Comparison of ENCODE assay signal across 7 mouse cellular contexts in genomic region chr19:45997365-45997764, GRCm38 (mm10). TPM values are rescaled to one million over a fixed set of nuclear protein-coding genes. Genes with fewer than 3 reads are reported as not detected.
A peak's percentile ranks its signal among the peaks of the same experiment; 100 is the strongest.
DNase-seq lines count a peak whose midpoint lies in the region; ATAC-seq and TF ChIP-seq lines count a peak whose summit lies in the region.

No protein-coding gene starts in this region.

- H3K4me1 ChIP-seq in spleen, adult 2 months (ENCODE audit: control insufficient read depth, insufficient read depth, insufficient read length), result peaks cover 2% of the 10 kb centered on the region; the same call in 1 of the 2 replicates
- peaks cover 4% of the 10 kb centered on the region; the same call in 1 of the 2 replicates for H3K4me1 ChIP-seq in embryonic facial prominence, embryonic 15.5 days
- 0 out of 2 replicates have a peak, but pooled peaks cover 3% of the 10 kb centered on the region for H3K4me1 ChIP-seq in limb, embryonic 14.5 days (ENCODE audit: control insufficient read depth, insufficient read depth, low read length)
- H3K4me1 ChIP-seq in stomach, postnatal 0 days (replicated peaks; ENCODE audit: control insufficient read depth, insufficient read depth), result 0 out of 2 replicates have a peak, but pooled peaks cover 4% of the 10 kb centered on the region

- H3K36me3 ChIP-seq in spleen, adult 2 months (ENCODE audit: control insufficient read depth, insufficient read depth, low read length), result no peaks in the 10 kb centered on the region
- peaks cover 7% of the 10 kb centered on the region; the same call in 1 of the 2 replicates for H3K36me3 ChIP-seq in embryonic facial prominence, embryonic 15.5 days
- no peaks in the 10 kb centered on the region for H3K36me3 ChIP-seq in limb, embryonic 14.5 days (ENCODE audit: control insufficient read depth, insufficient read depth, low read length)
- H3K36me3 ChIP-seq in stomach, postnatal 0 days (ENCODE audit: control insufficient read depth, insufficient read depth, low read length), result no peaks in the 10 kb centered on the region

- no peaks in the 10 kb centered on the region for H3K9me3 ChIP-seq in embryonic facial prominence, embryonic 15.5 days (replicated peaks)
- H3K9me3 ChIP-seq in limb, embryonic 14.5 days (ENCODE audit: control insufficient read depth, low read length), result peaks cover 8% of the 10 kb centered on the region
- no peaks in the 10 kb centered on the region for H3K9me3 ChIP-seq in stomach, postnatal 0 days (ENCODE audit: control insufficient read depth, low read length)

- ATAC-seq in embryonic facial prominence, embryonic 15.5 days (ENCODE audit: insufficient number of reproducible peaks, low FRiP score, low TSS enrichment, low read depth), result no peak
- no peak for ATAC-seq in limb, embryonic 14.5 days (ENCODE audit: low FRiP score, low read depth)
- no peak for ATAC-seq in stomach, postnatal 0 days (ENCODE audit: low FRiP score, low TSS enrichment)
- ATAC-seq in monocyte, adult 5-6 weeks (replicated peaks; ENCODE audit: insufficient number of reproducible peaks, low FRiP score, low TSS enrichment, poor library complexity, severe bottlenecking), result no peak

- H3K27me3 ChIP-seq in spleen, adult 2 months (ENCODE audit: control insufficient read depth, insufficient read depth, low read length), result no peaks in the 10 kb centered on the region
- no peaks in the 10 kb centered on the region for H3K27me3 ChIP-seq in embryonic facial prominence, embryonic 15.5 days
- no peaks in the 10 kb centered on the region for H3K27me3 ChIP-seq in limb, embryonic 14.5 days (ENCODE audit: control insufficient read depth, insufficient read depth, low read length)
- H3K27me3 ChIP-seq in stomach, postnatal 0 days (ENCODE audit: control insufficient read depth, insufficient read depth, low read length), result no peaks in the 10 kb centered on the region

- H3K4me3 ChIP-seq in spleen, adult 2 months (ENCODE audit: extremely low read depth, insufficient read depth, insufficient read length), result 0 out of 2 replicates have a peak overlapping the region, but pooled peaks have one; percentile 14
- peak overlapping the region; percentile 95 for H3K4me3 ChIP-seq in embryonic facial prominence, embryonic 15.5 days (replicated peaks)
- peak overlapping the region; percentile 93 for H3K4me3 ChIP-seq in limb, embryonic 14.5 days (replicated peaks; ENCODE audit: low read length)
- peak overlapping the region; percentile 87 for H3K4me3 ChIP-seq in stomach, postnatal 0 days (ENCODE audit: low read depth, low read length)

- H3K4me2 ChIP-seq in embryonic facial prominence, embryonic 15.5 days (replicated peaks), result peak overlapping the region; percentile 52
- H3K4me2 ChIP-seq in limb, embryonic 14.5 days (replicated peaks; ENCODE audit: low read depth, low read length, severe bottlenecking), result peak overlapping the region; percentile 58
- peak overlapping the region; percentile 75 for H3K4me2 ChIP-seq in stomach, postnatal 0 days (replicated peaks; ENCODE audit: low read depth)

- 40% methylated on average over 5 of the region's 5 CpGs for WGBS in spleen, adult 2 months
- 49% methylated on average over 5 of the region's 5 CpGs for WGBS in embryonic facial prominence, embryonic 15.5 days
- 61% methylated on average over 5 of the region's 5 CpGs for WGBS in limb, embryonic 14.5 days
- WGBS in stomach, postnatal 0 days, result 54% methylated on average over 5 of the region's 5 CpGs

- TF ChIP-seq EP300 in stomach, postnatal 0 days (optimal IDR thresholded peaks at IDR 0.05), result no peak

- TF ChIP-seq POLR2A in spleen, adult 2 months (IDR thresholded peaks at IDR 0.05; ENCODE audit: low read depth, low read length), result no peak
- no peak for TF ChIP-seq POLR2A in limb, embryonic 14.5 days (IDR thresholded peaks at IDR 0.05; ENCODE audit: borderline replicate concordance, extremely low read depth, insufficient read depth, insufficient read length)

- H3K9ac ChIP-seq in embryonic facial prominence, embryonic 15.5 days, result peak overlapping the region; percentile 82; the same call in 1 of the 2 replicates
- H3K9ac ChIP-seq in limb, embryonic 14.5 days (ENCODE audit: low read depth, low read length, severe bottlenecking), result peak overlapping the region; percentile 91
- H3K9ac ChIP-seq in stomach, postnatal 0 days (ENCODE audit: low read length), result peak overlapping the region; percentile 95

- DNase-seq in spleen, adult 2 months (ENCODE audit: low read depth in 1 of 2, low spot score in 2 of 2), result no peak
- no peak for DNase-seq in spleen, postnatal 4 days (ENCODE audit: low spot score in 2 of 2)
- DNase-seq in limb, embryonic 14.5 days (ENCODE audit: low spot score), result no peak
- no peak for DNase-seq in stomach, postnatal 0 days (ENCODE audit: low spot score)
- no peak for DNase-seq in right cerebral cortex, postnatal 25 days

- H3K27ac ChIP-seq in spleen, adult 2 months (ENCODE audit: insufficient read depth, low read length), result peak overlapping the region; percentile 99; the same call in 1 of the 2 replicates
- peak overlapping the region; percentile 96; the same call in 1 of the 2 replicates for H3K27ac ChIP-seq in embryonic facial prominence, embryonic 15.5 days (replicated peaks)
- no peak overlapping the region for H3K27ac ChIP-seq in limb, embryonic 14.5 days (replicated peaks; ENCODE audit: low read depth, low read length)
- peak overlapping the region; percentile 96 for H3K27ac ChIP-seq in stomach, postnatal 0 days (replicated peaks)

- TF ChIP-seq CTCF in spleen, adult 2 months (IDR thresholded peaks at IDR 0.05; ENCODE audit: extremely low read depth, insufficient read depth, insufficient read length, insufficient replicate concordance), result no peak
- TF ChIP-seq CTCF in stomach, postnatal 0 days (IDR thresholded peaks at IDR 0.05; ENCODE audit: low read depth), result no peak

RNA-seq across cellular contexts. Expression of gene Armh3, which starts 0.9 kb away (rescaled TPM):
- 5.6 TPM in 2 replicates for polyA plus RNA-seq in spleen, adult 2 months (2012; rRNA removed)
- 16.6 and 20.5 TPM in 2 replicates for polyA plus RNA-seq in embryonic facial prominence, embryonic 15.5 days (2015; fragmentation: Nextera tagmentation; extraction: Ambion mirVana)
- 13.7 and 15.6 TPM in 2 replicates for polyA plus RNA-seq in limb, embryonic 14.5 days (2012; rRNA removed)
- polyA plus RNA-seq in limb, embryonic 14.5 days (2014; fragmentation: Nextera tagmentation; extraction: Ambion mirVana), result 13.6 and 15.7 TPM in 2 replicates
- polyA plus RNA-seq in stomach, postnatal 0 days (2015; fragmentation: Nextera tagmentation; extraction: Ambion mirVana), result 7.5 and 8.2 TPM in 2 replicates
- total RNA-seq in monocyte, adult 5-6 weeks (2017), result 7.5 to 16.0 TPM (median 11.5 TPM) in 3 replicates

RNA-seq across cellular contexts. Expression of gene Hps6, which starts 5.9 kb away (rescaled TPM):
- 7.4 and 8.8 TPM in 2 replicates for polyA plus RNA-seq in spleen, adult 2 months (2012; rRNA removed)
- 8.7 and 10.1 TPM in 2 replicates for polyA plus RNA-seq in embryonic facial prominence, embryonic 15.5 days (2015; fragmentation: Nextera tagmentation; extraction: Ambion mirVana)
- 4.2 and 5.1 TPM in 2 replicates for polyA plus RNA-seq in limb, embryonic 14.5 days (2012; rRNA removed)
- 5.6 and 6.0 TPM in 2 replicates for polyA plus RNA-seq in limb, embryonic 14.5 days (2014; fragmentation: Nextera tagmentation; extraction: Ambion mirVana)
- polyA plus RNA-seq in stomach, postnatal 0 days (2015; fragmentation: Nextera tagmentation; extraction: Ambion mirVana), result 4.9 and 5.1 TPM in 2 replicates
- 4.3 to 14.7 TPM (median 6.0 TPM) in 3 replicates for total RNA-seq in monocyte, adult 5-6 weeks (2017)

RNA-seq across cellular contexts. Expression of gene Pprc1, which starts 47.3 kb away (rescaled TPM):
- polyA plus RNA-seq in spleen, adult 2 months (2012; rRNA removed), result 28.5 and 30.7 TPM in 2 replicates
- 37.0 and 38.3 TPM in 2 replicates for polyA plus RNA-seq in embryonic facial prominence, embryonic 15.5 days (2015; fragmentation: Nextera tagmentation; extraction: Ambion mirVana)
- polyA plus RNA-seq in limb, embryonic 14.5 days (2012; rRNA removed), result 61.5 and 76.4 TPM in 2 replicates
- 40.5 and 50.5 TPM in 2 replicates for polyA plus RNA-seq in limb, embryonic 14.5 days (2014; fragmentation: Nextera tagmentation; extraction: Ambion mirVana)
- 8.6 and 10.7 TPM in 2 replicates for polyA plus RNA-seq in stomach, postnatal 0 days (2015; fragmentation: Nextera tagmentation; extraction: Ambion mirVana)
- 4.4 to 21.4 TPM (median 6.6 TPM) in 3 replicates for total RNA-seq in monocyte, adult 5-6 weeks (2017)

RNA-seq across cellular contexts. Expression of gene Ldb1, which starts 47.6 kb away (rescaled TPM):
- polyA plus RNA-seq in spleen, adult 2 months (2012; rRNA removed), result 224 and 270 TPM in 2 replicates
- polyA plus RNA-seq in embryonic facial prominence, embryonic 15.5 days (2015; fragmentation: Nextera tagmentation; extraction: Ambion mirVana), result 114 and 120 TPM in 2 replicates
- polyA plus RNA-seq in limb, embryonic 14.5 days (2012; rRNA removed), result 412 and 480 TPM in 2 replicates
- polyA plus RNA-seq in limb, embryonic 14.5 days (2014; fragmentation: Nextera tagmentation; extraction: Ambion mirVana), result 93.8 and 108 TPM in 2 replicates
- polyA plus RNA-seq in stomach, postnatal 0 days (2015; fragmentation: Nextera tagmentation; extraction: Ambion mirVana), result 50.1 and 54.9 TPM in 2 replicates
- 90.1 to 143 TPM (median 108 TPM) in 3 replicates for total RNA-seq in monocyte, adult 5-6 weeks (2017)

Comparison
In these comparisons a context has a peak if more than half of its experiments do, and no peak if none do; other contexts are left out.
1. H3K4me3 ChIP-seq: peak in every context shown above with its lines; median percentile 95 in embryonic facial prominence, embryonic 15.5 days; 93 in limb, embryonic 14.5 days; 87 in stomach, postnatal 0 days; 14 in spleen, adult 2 months.